23 mouse cellular contexts compared by ENCODE assay signal in the genomic region with DNA sequence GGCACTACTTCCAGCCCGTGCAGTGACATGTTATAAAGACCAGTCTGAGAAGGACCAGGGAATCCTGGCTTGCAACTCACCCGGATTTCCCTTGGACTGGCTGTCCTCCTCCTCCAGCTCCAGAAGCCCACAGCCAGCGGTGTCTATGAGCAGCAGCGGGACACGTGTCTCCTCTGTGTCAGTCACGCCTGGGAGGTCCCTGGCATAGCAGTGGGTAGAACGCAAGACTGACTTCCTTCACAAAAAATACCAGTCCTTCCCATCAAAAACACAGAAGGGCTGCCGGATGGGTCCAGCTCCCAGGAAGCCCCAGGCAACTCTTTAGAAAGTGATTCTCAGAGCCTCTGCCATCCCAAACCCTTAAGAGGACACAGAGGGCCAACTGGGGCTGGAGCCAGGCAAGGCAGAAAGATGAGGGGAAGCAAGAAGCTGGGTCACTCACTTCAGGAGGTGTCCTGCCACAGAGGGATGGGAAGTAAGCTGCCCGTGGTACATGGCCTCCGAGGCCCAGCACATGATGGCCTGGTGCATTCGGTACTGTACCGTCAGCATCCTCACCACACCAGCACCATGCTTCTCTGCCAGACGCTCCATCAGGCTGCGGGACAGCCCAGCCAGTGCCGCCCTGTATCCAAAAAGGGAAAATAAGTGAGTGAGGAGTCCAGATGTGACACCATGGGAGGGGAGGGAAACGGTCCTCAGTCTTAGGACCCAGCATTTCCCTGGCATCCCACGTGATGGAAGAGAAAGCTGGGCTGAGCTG. TPM values are rescaled to one million over a fixed set of nuclear protein-coding genes. Genes with fewer than 3 reads are reported as not detected.
DNase-seq lines count a peak whose midpoint lies in the region; ATAC-seq and TF ChIP-seq lines count a peak whose summit lies in the region.
"Had no signal": no experiment of that assay in that cellular context is flagged by ENCODE, and none has a peak within 500 bp of the region (broad histone marks: within the 10 kb centered on the region; RNA-seq: fewer than 3 reads in every experiment).

No protein-coding gene starts in this region.

- no peak overlapping the region for H3K9ac ChIP-seq in limb, embryonic 14.5 days (ENCODE audit: low read depth, low read length, severe bottlenecking)
- H3K9ac ChIP-seq: forebrain, embryonic 12.5 days; hindbrain, embryonic 15.5 days; limb, embryonic 13.5 days; midbrain, embryonic 15.5 days had no signal

- no peak for TF ChIP-seq POLR2A in limb, embryonic 14.5 days (IDR thresholded peaks at IDR 0.05; ENCODE audit: borderline replicate concordance, extremely low read depth, insufficient read depth, insufficient read length)

- H3K9me3 ChIP-seq in limb, embryonic 14.5 days (ENCODE audit: control insufficient read depth, low read length): no peaks in the 10 kb centered on the region
- H3K9me3 ChIP-seq: forebrain, embryonic 12.5 days; G1E; hindbrain, embryonic 15.5 days; limb, embryonic 13.5 days; midbrain, embryonic 15.5 days had no signal

- no peaks in the 10 kb centered on the region for H3K27me3 ChIP-seq in limb, embryonic 14.5 days (ENCODE audit: control insufficient read depth, insufficient read depth, low read length)
- H3K27me3 ChIP-seq: forebrain, embryonic 12.5 days; hindbrain, embryonic 15.5 days; limb, embryonic 13.5 days; midbrain, embryonic 15.5 days had no signal

- WGBS in limb, embryonic 14.5 days: 93% methylated on average over 17 of the region's 17 CpGs

- peaks cover 96% of the 10 kb centered on the region for H3K36me3 ChIP-seq in limb, embryonic 14.5 days (ENCODE audit: control insufficient read depth, insufficient read depth, low read length)

- ATAC-seq in limb, embryonic 14.5 days (ENCODE audit: low FRiP score, low read depth): no peak
- ATAC-seq: CD4-positive, CD25-positive, alpha-beta regulatory T cell, adult 4 months; midbrain, embryonic 15.5 days had no signal

- H3K4me3 ChIP-seq in limb, embryonic 14.5 days (replicated peaks; ENCODE audit: low read length): no peak overlapping the region
- H3K4me3 ChIP-seq: forebrain, embryonic 12.5 days; hindbrain, embryonic 15.5 days; limb, embryonic 13.5 days; midbrain, embryonic 15.5 days had no signal

- H3K27ac ChIP-seq in limb, embryonic 14.5 days (replicated peaks; ENCODE audit: low read depth, low read length): no peak overlapping the region
- H3K27ac ChIP-seq: forebrain, embryonic 12.5 days; hindbrain, embryonic 15.5 days; limb, embryonic 13.5 days; midbrain, embryonic 15.5 days had no signal

- H3K4me2 ChIP-seq in limb, embryonic 14.5 days (replicated peaks; ENCODE audit: low read depth, low read length, severe bottlenecking): no peak overlapping the region
- H3K4me2 ChIP-seq: forebrain, embryonic 12.5 days; heart, embryonic 11.5 days; hindbrain, embryonic 15.5 days; limb, embryonic 13.5 days; midbrain, embryonic 15.5 days had no signal

- peak; percentile 0 for DNase-seq in adrenal gland, adult 2 months
- DNase-seq in adrenal gland, postnatal 10 days: no peak
- peak; percentile 2 for DNase-seq in kidney, postnatal 10 days
- DNase-seq in kidney, postnatal 25 days: no peak
- DNase-seq in right cerebral cortex, postnatal 25 days: peak; percentile 2
- no peak for DNase-seq in right cerebral cortex, adult 18-20 months
- DNase-seq in limb, embryonic 14.5 days (ENCODE audit: low spot score): peak; percentile 1
- no peak for DNase-seq in natural killer cell, adult 2 months (ENCODE audit: low spot score in 2 of 2)
- DNase-seq: cerebellum, adult 11 months; cerebellum, postnatal 14 days; embryo, embryonic 11 days; gastrocnemius, postnatal 36 days; kidney, adult 2 months; kidney, postnatal 4 days; retina, postnatal 1 day; thymus, postnatal 4 days had no signal

- no peaks in the 10 kb centered on the region for H3K4me1 ChIP-seq in limb, embryonic 14.5 days (ENCODE audit: control insufficient read depth, insufficient read depth, low read length)
- H3K4me1 ChIP-seq: forebrain, embryonic 12.5 days; hindbrain, embryonic 15.5 days; limb, embryonic 13.5 days; midbrain, embryonic 15.5 days had no signal

RNA-seq across cellular contexts. Expression of gene Mrpl21, which starts 14.3 kb away (rescaled TPM):
- 10 to 100 TPM; 70.0 to 74.6 TPM for total RNA-seq in adrenal gland, adult 2 months (2021)
- polyA plus RNA-seq in adrenal gland, adult 2 months (2012; rRNA removed): 56.4 and 65.9 TPM in 2 replicates
- 10 to 100 TPM; 82.2 to 91.3 TPM for total RNA-seq in adrenal gland, postnatal 10 days (2021)
- 59.5 and 68.8 TPM in 2 replicates for polyA plus RNA-seq in limb, embryonic 14.5 days (2012; rRNA removed)
- 124 and 126 TPM in 2 replicates for polyA plus RNA-seq in limb, embryonic 14.5 days (2014; fragmentation: Nextera tagmentation; extraction: Ambion mirVana)

RNA-seq across cellular contexts. Expression of gene Ighmbp2, which starts 14.4 kb away (rescaled TPM):
- 1 to 10 TPM; 4.9 to 7.1 TPM for total RNA-seq in adrenal gland, adult 2 months (2021)
- 4.6 and 5.9 TPM in 2 replicates for polyA plus RNA-seq in adrenal gland, adult 2 months (2012; rRNA removed)
- total RNA-seq in adrenal gland, postnatal 10 days (2021): 1 to 10 TPM; 5.8 to 8.4 TPM
- polyA plus RNA-seq in limb, embryonic 14.5 days (2012; rRNA removed): 9.9 and 13.5 TPM in 2 replicates
- 9.5 and 9.9 TPM in 2 replicates for polyA plus RNA-seq in limb, embryonic 14.5 days (2014; fragmentation: Nextera tagmentation; extraction: Ambion mirVana)

RNA-seq across cellular contexts. Expression of gene Cpt1a, which starts 53.7 kb away (rescaled TPM):
- total RNA-seq in adrenal gland, adult 2 months (2021): 100 to 1,000 TPM; 214 to 344 TPM
- 360 and 463 TPM in 2 replicates for polyA plus RNA-seq in adrenal gland, adult 2 months (2012; rRNA removed)
- 100 to 1,000 TPM; 173 to 277 TPM for total RNA-seq in adrenal gland, postnatal 10 days (2021)
- polyA plus RNA-seq in limb, embryonic 14.5 days (2012; rRNA removed): 20.3 and 24.4 TPM in 2 replicates
- polyA plus RNA-seq in limb, embryonic 14.5 days (2014; fragmentation: Nextera tagmentation; extraction: Ambion mirVana): 21.7 and 22.5 TPM in 2 replicates

Comparison
In these comparisons a context has a peak if more than half of its experiments do, and no peak if none do; other contexts are left out.
1. DNase-seq: peak in adrenal gland, adult 2 months (single experiment), kidney, postnatal 10 days (single experiment), right cerebral cortex, postnatal 25 days (single experiment) and limb, embryonic 14.5 days (single experiment); none in adrenal gland, postnatal 10 days (single experiment), kidney, postnatal 25 days (0 of 2), right cerebral cortex, adult 18-20 months (single experiment) and natural killer cell, adult 2 months (0 of 2).